Mouse (Mus musculus): ENCODE measurements around the gene Sec22b. TPM values are rescaled to one million over a fixed set of nuclear protein-coding genes. Genes with fewer than 3 reads are reported as not detected.
A peak's percentile ranks its signal among the peaks of the same experiment; 100 is the strongest.

Gene Sec22b
- 89.3 and 93.7 TPM in 2 replicates for polyA plus RNA-seq (2015; fragmentation: Nextera tagmentation; extraction: Ambion mirVana)

- Histone ChIP-seq H3K27me3 (replicated peaks) (no peaks in the 10 kb centered on the region), H3K36me3 (replicated peaks) (no peaks in the 10 kb centered on the region), H3K9me3 (no peaks in the 10 kb centered on the region), H3K27ac (peak within 1 kb of the TSS; percentile 61; the same call in 1 of the 2 replicates), H3K4me2 (peak within 1 kb of the TSS; percentile 60), H3K4me3 (peak within 1 kb of the TSS; percentile 94), H3K9ac (peak within 1 kb of the TSS; percentile 97), H3K4me1 (peaks cover 25% of the 10 kb centered on the region)
- peak; percentile 87 for ATAC-seq (replicated peaks)
- 5% methylated on average over 41 of the region's 41 CpGs for WGBS
These were observed at the start of gene Sec22b for GRCm38 (mm10) chr3:97900516-97901490. Gene Sec22b (plus strand): TSS chr3:97901190.

GRCm38 (mm10) chr3:97851803-97852202, 49.2 kb upstream of the Sec22b start:
- Histone ChIP-seq H3K27me3 (replicated peaks) (no peaks in the 10 kb centered on the region), H3K27ac (no peak overlapping the region), H3K9me3 (no peaks in the 10 kb centered on the region), H3K4me2 (no peak overlapping the region), H3K4me1 (no peaks in the 10 kb centered on the region), H3K4me3 (no peak overlapping the region), H3K36me3 (replicated peaks) (no peaks in the 10 kb centered on the region), H3K9ac (no peak overlapping the region)
- no peak for ATAC-seq (replicated peaks)
- WGBS, result 91% methylated on average over 2 of the region's 2 CpGs

- H3K36me3 ChIP-seq (replicated peaks), result no peaks in the 10 kb centered on the region
- H3K27ac ChIP-seq, result no peak overlapping the region
These were observed 46.2 kb upstream of the Sec22b start for GRCm38 (mm10) chr3:97854575-97855384.

GRCm38 (mm10) chr3:97859400-97859799, 41.6 kb upstream of the Sec22b start:
- Histone ChIP-seq H3K4me2 (no peak overlapping the region), H3K4me3 (no peak overlapping the region), H3K36me3 (replicated peaks) (no peaks in the 10 kb centered on the region), H3K27me3 (replicated peaks) (no peaks in the 10 kb centered on the region), H3K27ac (no peak overlapping the region), H3K9ac (no peak overlapping the region), H3K4me1 (no peaks in the 10 kb centered on the region), H3K9me3 (no peaks in the 10 kb centered on the region)
- WGBS, result 79% methylated on average over 1 of the region's 1 CpGs
- no peak for ATAC-seq (replicated peaks)

More at GRCm38 (mm10) chr3:97854575-97855384, 46.2 kb upstream of the Sec22b start:
- no peaks in the 10 kb centered on the region for H3K27me3 ChIP-seq (replicated peaks)
- no peak overlapping the region for H3K9ac ChIP-seq
- H3K4me1 ChIP-seq, result no peaks in the 10 kb centered on the region
- no peaks in the 10 kb centered on the region for H3K9me3 ChIP-seq
- 56% methylated on average over 9 of the region's 9 CpGs for WGBS
- H3K4me2 ChIP-seq, result no peak overlapping the region
- no peak for ATAC-seq (replicated peaks)
- no peak overlapping the region for H3K4me3 ChIP-seq

- no peak overlapping the region for H3K4me3 ChIP-seq
- WGBS, result 87% methylated on average over 7 of the region's 7 CpGs
- no peak for ATAC-seq (replicated peaks)
These were observed 40.1 kb upstream of the Sec22b start for GRCm38 (mm10) chr3:97860820-97861451.

GRCm38 (mm10) chr3:97866696-97867095, 34.3 kb upstream of the Sec22b start:
- no peak overlapping the region for H3K9ac ChIP-seq
- peaks cover 7% of the 10 kb centered on the region; the same call in 1 of the 2 replicates for H3K27me3 ChIP-seq (replicated peaks)
- H3K9me3 ChIP-seq, result no peaks in the 10 kb centered on the region
- peak overlapping the region; percentile 66 for H3K4me3 ChIP-seq
- H3K4me2 ChIP-seq, result peak overlapping the region; percentile 99
- H3K27ac ChIP-seq, result no peak overlapping the region
- no peaks in the 10 kb centered on the region for H3K36me3 ChIP-seq (replicated peaks)
- 64% methylated on average over 4 of the region's 4 CpGs for WGBS
- peaks cover 15% of the 10 kb centered on the region for H3K4me1 ChIP-seq
- no peak for ATAC-seq (replicated peaks)

More at GRCm38 (mm10) chr3:97860820-97861451, 40.1 kb upstream of the Sec22b start:
- H3K36me3 ChIP-seq (replicated peaks), result no peaks in the 10 kb centered on the region
- no peaks in the 10 kb centered on the region for H3K4me1 ChIP-seq
- H3K27me3 ChIP-seq (replicated peaks), result no peaks in the 10 kb centered on the region
- no peak overlapping the region for H3K4me2 ChIP-seq
- no peaks in the 10 kb centered on the region for H3K9me3 ChIP-seq
- no peak overlapping the region for H3K9ac ChIP-seq
- no peak overlapping the region for H3K27ac ChIP-seq

GRCm38 (mm10) chr3:97867221-97868023, 33.6 kb upstream of the Sec22b start:
- Histone ChIP-seq H3K4me1 (peaks cover 15% of the 10 kb centered on the region), H3K9ac (peak overlapping the region; percentile 73), H3K36me3 (replicated peaks) (no peaks in the 10 kb centered on the region), H3K9me3 (no peaks in the 10 kb centered on the region), H3K27ac (no peak overlapping the region), H3K27me3 (replicated peaks) (peaks cover 7% of the 10 kb centered on the region; the same call in 1 of the 2 replicates), H3K4me2 (peak overlapping the region; percentile 99), H3K4me3 (peak overlapping the region; percentile 66)
- ATAC-seq (replicated peaks), result peak; percentile 78
- WGBS, result 1% methylated on average over 27 of the region's 28 CpGs

GRCm38 (mm10) chr3:97868024-97868689, 32.8 kb upstream of the Sec22b start:
- Histone ChIP-seq H3K36me3 (replicated peaks) (no peaks in the 10 kb centered on the region), H3K27me3 (replicated peaks) (peaks cover 7% of the 10 kb centered on the region; the same call in 1 of the 2 replicates), H3K4me1 (peaks cover 15% of the 10 kb centered on the region), H3K4me2 (peak overlapping the region; percentile 99), H3K4me3 (peak overlapping the region; percentile 66), H3K9ac (peak overlapping the region; percentile 73), H3K27ac (no peak overlapping the region), H3K9me3 (no peaks in the 10 kb centered on the region)
- WGBS, result 3% methylated on average over 42 of the region's 42 CpGs
- peak; percentile 91 for ATAC-seq (replicated peaks)

- H3K27ac ChIP-seq, result no peak overlapping the region
- H3K27me3 ChIP-seq (replicated peaks), result peaks cover 7% of the 10 kb centered on the region; the same call in 1 of the 2 replicates
- H3K9me3 ChIP-seq, result no peaks in the 10 kb centered on the region
- ATAC-seq (replicated peaks), result no peak
- H3K4me2 ChIP-seq, result peak overlapping the region; percentile 99; the same call in 1 of the 2 replicates
- WGBS, result 49% methylated on average over 5 of the region's 5 CpGs
- H3K4me1 ChIP-seq, result peaks cover 15% of the 10 kb centered on the region
- H3K9ac ChIP-seq, result no peak overlapping the region
- H3K36me3 ChIP-seq (replicated peaks), result no peaks in the 10 kb centered on the region
- no peak overlapping the region; the same call in 1 of the 2 replicates for H3K4me3 ChIP-seq
These were observed 32.3 kb upstream of the Sec22b start for GRCm38 (mm10) chr3:97868733-97869132.

- Histone ChIP-seq H3K9ac (no peak overlapping the region), H3K27me3 (replicated peaks) (peaks cover 7% of the 10 kb centered on the region; the same call in 1 of the 2 replicates), H3K9me3 (no peaks in the 10 kb centered on the region), H3K27ac (no peak overlapping the region), H3K36me3 (replicated peaks) (no peaks in the 10 kb centered on the region), H3K4me2 (no peak overlapping the region), H3K4me3 (no peak overlapping the region), H3K4me1 (peaks cover 15% of the 10 kb centered on the region)
- ATAC-seq (replicated peaks), result no peak
- 82% methylated on average over 4 of the region's 4 CpGs for WGBS
These were observed 31.3 kb upstream of the Sec22b start for GRCm38 (mm10) chr3:97869730-97870129.

Data from midbrain, embryonic 15.5 days (tissue).